Mouse (Mus musculus): ENCODE results near the gene Sept10.

Sept10 gene

GRCm38 (mm10) chr10:59225137-59225536 lies 3.5 kb upstream of the Sept10 start:
- DNase-seq (ENCODE audit: low read depth, low spot score) = peak; percentile 82

GRCm38 (mm10) chr10:59223890-59224289 lies 2.2 kb upstream of the Sept10 start:
- peak; percentile 69 for DNase-seq (ENCODE audit: low read depth, low spot score)

- no peak for DNase-seq (ENCODE audit: low read depth, low spot score)
Measured at GRCm38 (mm10) chr10:59223301-59223700, 1.7 kb upstream of the Sept10 start.

GRCm38 (mm10) chr10:59222271-59223101 lies 839 bp upstream of the Sept10 start:
- peak; percentile 81 for DNase-seq (ENCODE audit: low read depth, low spot score)

- no peak for DNase-seq (ENCODE audit: low read depth, low spot score)
Measured at GRCm38 (mm10) chr10:59220824-59221472, 699 bp downstream of the Sept10 start.

- DNase-seq (ENCODE audit: low read depth, low spot score) = no peak
Measured at GRCm38 (mm10) chr10:59200011-59200410, 21.6 kb downstream of the Sept10 start.

- no peak for DNase-seq (ENCODE audit: low read depth, low spot score)
Measured at GRCm38 (mm10) chr10:59196763-59197162, 24.9 kb downstream of the Sept10 start.

GRCm38 (mm10) chr10:59194891-59195290 lies 26.8 kb downstream of the Sept10 start:
- DNase-seq (ENCODE audit: low read depth, low spot score) = no peak

- DNase-seq (ENCODE audit: low read depth, low spot score) = no peak
Measured at GRCm38 (mm10) chr10:59182306-59182705, 39.3 kb downstream of the Sept10 start.

- no peak for DNase-seq (ENCODE audit: low read depth, low spot score)
Measured at GRCm38 (mm10) chr10:59179620-59180019, 42.0 kb downstream of the Sept10 start.

GRCm38 (mm10) chr10:59172539-59172938 lies 49.1 kb downstream of the Sept10 start:
- DNase-seq (ENCODE audit: low read depth, low spot score) = peak; percentile 28

GRCm38 (mm10) chr10:59171042-59171441 lies 50.6 kb downstream of the Sept10 start:
- DNase-seq (ENCODE audit: low read depth, low spot score) = no peak

- peak; percentile 58 for DNase-seq (ENCODE audit: low read depth, low spot score)
Measured at GRCm38 (mm10) chr10:59166104-59166944, 55.3 kb downstream of the Sept10 start.

GRCm38 (mm10) chr10:59162185-59162897 lies 59.3 kb downstream of the Sept10 start:
- peak; percentile 81 for DNase-seq (ENCODE audit: low read depth, low spot score)

GRCm38 (mm10) chr10:59158627-59159026 lies 63.0 kb downstream of the Sept10 start:
- peak; percentile 23 for DNase-seq (ENCODE audit: low read depth, low spot score)

GRCm38 (mm10) chr10:59152544-59153081 lies 69.0 kb downstream of the Sept10 start:
- no peak for DNase-seq (ENCODE audit: low read depth, low spot score)

- DNase-seq (ENCODE audit: low read depth, low spot score) = no peak
Measured at GRCm38 (mm10) chr10:59150938-59151657, 70.5 kb downstream of the Sept10 start.

- DNase-seq (ENCODE audit: low read depth, low spot score) = peak; percentile 78
Measured at GRCm38 (mm10) chr10:59149956-59150383, 71.7 kb downstream of the Sept10 start.

GRCm38 (mm10) chr10:59133478-59134009 lies 88.1 kb downstream of the Sept10 start:
- no peak for DNase-seq (ENCODE audit: low read depth, low spot score)

Data from A20 (cell line).